Mouse (Mus musculus): Measurements from ENCODE around the gene Ube2v1.
A peak's percentile ranks its signal among the peaks of the same experiment; 100 is the strongest.

GRCm38 (mm10) chr2:167586041-167586440, 45.9 kb downstream of the Ube2v1 start:
- TF ChIP-seq CTCF (IDR thresholded peaks at IDR 0.05; ENCODE audit: low read depth): no peak
- TF ChIP-seq EP300 (IDR thresholded peaks at IDR 0.05; ENCODE audit: low read depth): 0 out of 2 replicates have a peak, but pooled peaks have one; percentile 8
